Mouse (Mus musculus) layer of hippocampus, adult 9-10 months (tissue): Measurements from ENCODE around the gene D3Ertd254e.

Experiments
- DNase-seq: peaks from one replicate; pipeline ENCODE4 v3.0.0; 2022; ENCODE audit warnings: low spot score

D3Ertd254e gene

GRCm38 (mm10) chr3:36212758-36213157 is 61.9 kb downstream of the D3Ertd254e start:
- no peak for DNase-seq
